Mouse (Mus musculus) liver, embryonic 14.5 days (tissue): ENCODE measurements around the gene Gpr63. TPM values are rescaled to one million over a fixed set of nuclear protein-coding genes. Genes with fewer than 3 reads are reported as not detected.

ENCODE experiments used
- ATAC-seq: fragments of 200-750 bp; cut with Nextera tagmentation; 2 replicates; pipeline ENCODE4 v1.8.0; 2017; ENCODE audit warnings: moderate number of reproducible peaks, mild to moderate bottlenecking, moderate library complexity; ENCODE audit not compliant: insufficient read depth
- DNase-seq, 3 experiments: peaks; one replicate each; pipeline ENCODE4 v3.0.0-alpha.2; 2012 to 2013; ENCODE audit warnings: low read depth in 3 of 3, low spot score in 3 of 3
- H3K27ac ChIP-seq: fragments of 300-500 bp; sonication (generic); 2 replicates; pipeline ENCODE4 v1.5.1; 2014; ENCODE audit warnings: moderate library complexity, mild to moderate bottlenecking, control low read depth, inconsistent platforms
- H3K27me3 ChIP-seq: fragments of 300-500 bp; sonication (generic); 2 replicates; pipeline ENCODE4 v1.6.1; 2014; ENCODE audit warnings: mild to moderate bottlenecking, low read length, moderate library complexity; ENCODE audit not compliant: control insufficient read depth, insufficient read depth
- H3K36me3 ChIP-seq: fragments of 300-500 bp; sonication (generic); replicated peaks from 2 replicates; pipeline ENCODE4 v1.6.1; 2014; ENCODE audit warnings: low read depth; ENCODE audit not compliant: control insufficient read depth, insufficient read depth
- H3K4me1 ChIP-seq, 2 experiments: fragments of 200-500 bp in 1 of 2; fragments of 300-500 bp in 1 of 2; sonication (generic) in 1 of 2; replicated peaks; 2 replicates each; pipeline ENCODE4 v1.6.1; 2012 to 2014; ENCODE audit warnings: antibody characterized with exemption in 1 of 2, inconsistent platforms in 1 of 2, low read length in 1 of 2; ENCODE audit not compliant: control insufficient read depth in 2 of 2, insufficient read depth in 2 of 2
- H3K4me2 ChIP-seq: fragments of 300-500 bp; sonication (generic); 2 replicates; pipeline ENCODE4 v1.6.1; 2014; ENCODE audit warnings: low read depth, mild to moderate bottlenecking, control low read depth, moderate library complexity
- H3K4me3 ChIP-seq, 2 experiments: fragments of 200-500 bp in 1 of 2; fragments of 300-500 bp in 1 of 2; sonication (generic) in 1 of 2; 2 replicates each; pipeline ENCODE4 v1.5.1; 2012 to 2014; ENCODE audit warnings: low read depth in 2 of 2, low read length in 2 of 2, mild to moderate bottlenecking in 2 of 2, control low read depth in 1 of 2, inconsistent platforms in 1 of 2, moderate library complexity in 1 of 2; ENCODE audit not compliant: insufficient read depth in 1 of 2
- H3K9ac ChIP-seq: fragments of 300-500 bp; sonication (generic); replicated peaks from 2 replicates; pipeline ENCODE4 v1.6.1; 2014; ENCODE audit warnings: mild to moderate bottlenecking, control low read depth, moderate library complexity
- H3K9me3 ChIP-seq: fragments of 300-500 bp; sonication (generic); 2 replicates; pipeline ENCODE4 v1.6.1; 2016; ENCODE audit warnings: low read length, mixed read lengths; ENCODE audit not compliant: control insufficient read depth
- CTCF ChIP-seq: IDR thresholded peaks from 2 replicates; pipeline ENCODE4 v1.5.1; 2016; ENCODE audit warnings: antibody characterized with exemption, low read depth, control low read depth
- EP300 ChIP-seq: IDR thresholded peaks from 2 replicates; pipeline ENCODE4 v1.6.1; 2016; ENCODE audit warnings: antibody characterized with exemption, low read depth
- WGBS: fragments of 180-500 bp; shearing (Covaris S2); extraction: QIAGEN DNeasy Blood & Tissue Kit; methylation state at CpG from one replicate; pipeline ENCODE4 v1.1.7; 2014; ENCODE audit not compliant: insufficient replicate concordance; 5-methylcytosine and 5-hydroxymethylcytosine counted together
- polyA plus RNA-seq, 2 experiments: library from polyadenylated mRNA; depleted of rRNA in 1 of 2; stranded (reverse) in 1 of 2; unstranded in 1 of 2; fragments of >200 nt; fragmentation: Nextera tagmentation in 1 of 2; extraction: Ambion mirVana in 1 of 2; gene quantifications; 2 replicates each; pipeline versions ENCODE4 v1.2.1 to v1.2.3; 2012 to 2014

The Gpr63 gene
- polyA plus RNA-seq, 2 experiments, result 0.02 TPM; not detected in 1

DNA sequence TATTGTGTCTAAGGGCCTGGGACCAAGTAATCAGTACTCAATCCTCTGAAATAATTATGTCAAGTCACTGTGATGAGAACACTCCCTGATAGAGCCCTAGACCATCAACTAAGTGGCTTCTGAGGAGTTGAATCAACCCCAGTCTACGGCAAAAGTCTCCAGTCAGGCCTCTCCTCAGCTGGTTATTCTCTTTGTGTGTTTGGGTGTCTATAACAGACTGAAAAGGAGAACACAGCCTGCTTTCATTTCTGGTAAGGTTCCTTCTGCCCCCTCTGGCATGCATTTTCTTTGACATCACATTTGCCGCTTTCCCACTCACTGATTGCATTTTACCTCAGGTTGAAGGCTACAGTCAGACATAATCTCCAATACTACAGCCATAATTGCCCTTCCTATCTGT lies 62.0 kb downstream of the Gpr63 start:
- TF ChIP-seq EP300, result no peak
- no peak for TF ChIP-seq CTCF
- Histone ChIP-seq H3K27ac (no peak overlapping the region), H3K4me1 (no peaks in the 10 kb centered on the region), H3K27me3 (no peaks in the 10 kb centered on the region), H3K9me3 (no peaks in the 10 kb centered on the region), H3K9ac (no peak overlapping the region), H3K4me2 (no peak overlapping the region), H3K4me3 (no peak overlapping the region), H3K36me3 (no peaks in the 10 kb centered on the region)
- ATAC-seq (no peak), DNase-seq (no peak)
- WGBS, result 64% methylated on average over 2 of the region's 2 CpGs

DNA sequence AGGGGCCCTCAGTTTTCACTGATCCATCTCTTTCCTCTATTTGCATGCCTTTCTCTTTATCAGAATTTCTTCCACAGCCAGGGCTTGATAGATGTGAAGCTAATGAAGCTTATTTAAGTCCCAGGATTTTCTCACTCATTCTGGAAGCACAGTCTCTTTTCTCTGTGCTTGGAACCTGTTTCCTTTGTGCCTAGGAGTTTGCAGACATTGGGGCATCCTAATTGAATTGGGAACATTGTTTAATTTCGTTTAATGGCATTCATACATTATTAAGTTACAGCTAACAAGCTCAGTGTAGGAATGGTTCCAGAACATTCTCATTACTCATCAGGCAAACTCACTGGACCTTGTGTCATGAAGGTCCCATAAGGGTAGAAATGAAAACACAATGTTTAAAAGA lies 62.5 kb downstream of the Gpr63 start:
- no peak for ATAC-seq
- H3K9me3 ChIP-seq, result no peaks in the 10 kb centered on the region
- no peak overlapping the region for H3K27ac ChIP-seq
- DNase-seq, result no peak
- no peak overlapping the region for H3K4me3 ChIP-seq
- 17% methylated on average over 1 of the region's 1 CpGs for WGBS
- no peaks in the 10 kb centered on the region for H3K27me3 ChIP-seq
- H3K9ac ChIP-seq, result no peak overlapping the region
- H3K4me2 ChIP-seq, result no peak overlapping the region
- H3K4me1 ChIP-seq, result no peaks in the 10 kb centered on the region
- TF ChIP-seq EP300, result no peak
- no peak for TF ChIP-seq CTCF
- H3K36me3 ChIP-seq, result no peaks in the 10 kb centered on the region

DNA sequence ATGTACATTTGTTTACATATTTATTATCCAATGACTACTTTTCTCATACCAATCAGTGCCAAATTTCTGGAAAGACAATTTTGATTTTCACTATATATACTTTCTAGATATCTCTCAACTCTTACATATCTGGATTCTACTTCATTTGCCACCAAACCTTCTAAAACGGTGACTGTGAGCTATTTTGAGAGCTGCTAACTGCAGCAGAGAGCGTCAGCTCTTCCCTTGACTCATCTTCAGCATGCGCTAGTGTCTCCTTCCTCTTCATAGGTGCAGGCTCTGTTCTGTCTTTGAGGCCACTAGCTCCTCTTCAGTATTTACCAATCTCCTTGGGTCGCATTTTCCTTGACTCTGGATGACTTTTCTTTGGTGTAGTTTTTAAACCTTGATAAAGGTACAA lies 63.7 kb downstream of the Gpr63 start:
- ATAC-seq (no peak), DNase-seq (no peak)
- no peak overlapping the region for H3K4me2 ChIP-seq
- TF ChIP-seq CTCF (no peak), EP300 (no peak)
- no peak overlapping the region for H3K27ac ChIP-seq
- H3K4me1 ChIP-seq, result no peaks in the 10 kb centered on the region
- no peak overlapping the region for H3K4me3 ChIP-seq
- H3K27me3 ChIP-seq, result no peaks in the 10 kb centered on the region
- H3K9ac ChIP-seq, result no peak overlapping the region
- no peaks in the 10 kb centered on the region for H3K9me3 ChIP-seq
- no peaks in the 10 kb centered on the region for H3K36me3 ChIP-seq
- WGBS, result 53% methylated on average over 4 of the region's 4 CpGs

DNA sequence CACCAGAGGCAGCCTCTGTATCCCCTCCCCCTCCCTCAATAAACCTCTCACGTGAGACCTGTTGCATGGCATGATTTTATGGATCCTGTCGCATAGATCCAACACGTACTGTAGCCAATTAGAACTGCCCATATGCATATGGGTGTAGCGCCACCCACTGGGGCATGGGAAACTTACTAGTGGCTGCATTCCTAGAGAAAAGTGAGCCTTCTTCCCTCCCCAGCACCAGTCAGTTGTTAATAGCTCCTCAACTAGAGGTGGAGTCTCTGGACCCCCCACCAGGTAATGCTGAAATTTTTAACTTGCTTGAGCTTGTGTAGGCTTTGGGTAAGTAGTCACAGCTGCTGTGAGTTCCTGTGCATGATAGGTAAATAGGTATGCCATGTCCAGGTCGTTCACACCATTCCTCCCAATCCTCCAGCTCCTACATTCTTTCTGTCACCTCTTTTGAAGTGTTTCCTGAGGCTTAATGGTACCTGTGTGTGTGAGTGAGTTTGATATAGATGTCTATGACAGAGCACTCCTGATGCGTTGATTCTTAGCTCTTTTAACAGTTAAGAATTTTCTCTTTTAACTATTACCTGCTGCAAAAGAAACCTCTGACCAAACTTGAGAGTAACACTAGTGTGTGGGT lies 69.1 kb downstream of the Gpr63 start:
- Histone ChIP-seq H3K9ac (no peak overlapping the region), H3K27me3 (no peaks in the 10 kb centered on the region), H3K27ac (no peak overlapping the region), H3K4me1 (no peaks in the 10 kb centered on the region), H3K36me3 (no peaks in the 10 kb centered on the region), H3K9me3 (no peaks in the 10 kb centered on the region), H3K4me3 (no peak overlapping the region), H3K4me2 (no peak overlapping the region)
- DNase-seq, result no peak
- no peak for ATAC-seq
- WGBS, result 21% methylated on average over 6 of the region's 6 CpGs
- no peak for TF ChIP-seq EP300
- TF ChIP-seq CTCF, result no peak

DNA sequence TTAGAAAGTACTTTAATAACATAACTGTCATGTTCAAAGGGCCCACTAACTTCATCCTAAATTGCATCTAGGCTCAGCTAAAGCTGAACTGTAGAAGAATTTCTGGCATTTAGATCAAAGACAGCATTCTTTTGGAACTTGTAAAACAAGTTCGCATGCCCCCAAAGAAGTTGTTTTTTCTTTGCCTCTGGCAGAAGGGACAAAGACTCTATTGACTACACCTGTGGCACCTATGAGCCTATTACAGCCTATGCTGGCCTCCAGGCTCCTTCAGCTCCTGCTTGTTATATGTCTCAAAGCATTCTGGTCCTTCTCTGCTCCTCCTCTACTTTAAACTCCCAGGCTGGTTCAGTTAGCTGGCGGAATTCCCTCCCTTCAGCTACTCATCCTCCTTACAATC lies 69.6 kb downstream of the Gpr63 start:
- Histone ChIP-seq H3K4me3 (no peak overlapping the region), H3K9me3 (no peaks in the 10 kb centered on the region), H3K4me2 (no peak overlapping the region), H3K27me3 (no peaks in the 10 kb centered on the region), H3K27ac (no peak overlapping the region), H3K9ac (no peak overlapping the region), H3K36me3 (no peaks in the 10 kb centered on the region), H3K4me1 (no peaks in the 10 kb centered on the region)
- 49% methylated on average over 2 of the region's 2 CpGs for WGBS
- no peak for ATAC-seq
- no peak for DNase-seq
- TF ChIP-seq EP300 (no peak), CTCF (no peak)
